Mouse (Mus musculus): Measurements from ENCODE around the gene Gm5414. TPM values are rescaled to one million over a fixed set of nuclear protein-coding genes. Genes with fewer than 3 reads are reported as not detected.

Gene Gm5414
- not detected in 2 replicates for polyA plus RNA-seq (2012; rRNA removed)

DNA sequence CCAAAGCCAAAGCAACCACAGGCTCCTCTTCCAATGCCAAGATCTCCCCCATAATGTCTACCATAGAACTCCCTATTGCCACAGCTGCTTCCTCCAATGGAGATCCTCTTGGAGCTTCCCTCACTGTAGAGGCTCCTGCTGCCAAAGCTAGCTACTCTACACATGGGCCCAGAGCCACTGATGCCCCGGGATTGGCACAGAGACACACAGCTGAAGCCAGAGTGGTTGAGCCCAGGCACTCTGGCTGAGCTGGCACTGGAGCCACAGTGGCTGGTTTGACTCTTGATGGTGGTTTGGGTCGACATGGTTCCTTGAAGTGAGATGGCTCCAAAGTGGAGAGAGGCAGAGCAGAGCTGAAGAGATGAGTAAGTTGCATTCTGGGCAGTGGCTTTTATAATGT is at the start of gene Gm5414:
Gene Gm5414 (minus strand): TSS at position 305 of the 400 bp plus-strand sequence.
- WGBS, result 73% methylated on average over 2 of the region's 2 CpGs
- TF ChIP-seq POLR2A (IDR thresholded peaks at IDR 0.05; ENCODE audit: low read depth, low read length) (no peak), CTCF (conservative IDR thresholded peaks at IDR 0.05; ENCODE audit: insufficient read depth, insufficient read length, low read depth, low read length) (no peak)
- Histone ChIP-seq H3K4me1 (ENCODE audit: control insufficient read depth, insufficient read depth, low read length) (0 out of 2 replicates have a peak, but pooled peaks cover 3% of the 10 kb centered on the region), H3K27ac (ENCODE audit: insufficient read depth, low read depth, low read length) (no peak within 1 kb of the TSS), H3K27me3 (replicated peaks; ENCODE audit: control insufficient read depth, insufficient read depth, low read length) (no peaks in the 10 kb centered on the region), H3K36me3 (ENCODE audit: control insufficient read depth, insufficient read depth, low read length) (no peaks in the 10 kb centered on the region), H3K4me3 (ENCODE audit: insufficient read depth, low read depth, low read length) (no peak within 1 kb of the TSS)
- no peak for DNase-seq

DNA sequence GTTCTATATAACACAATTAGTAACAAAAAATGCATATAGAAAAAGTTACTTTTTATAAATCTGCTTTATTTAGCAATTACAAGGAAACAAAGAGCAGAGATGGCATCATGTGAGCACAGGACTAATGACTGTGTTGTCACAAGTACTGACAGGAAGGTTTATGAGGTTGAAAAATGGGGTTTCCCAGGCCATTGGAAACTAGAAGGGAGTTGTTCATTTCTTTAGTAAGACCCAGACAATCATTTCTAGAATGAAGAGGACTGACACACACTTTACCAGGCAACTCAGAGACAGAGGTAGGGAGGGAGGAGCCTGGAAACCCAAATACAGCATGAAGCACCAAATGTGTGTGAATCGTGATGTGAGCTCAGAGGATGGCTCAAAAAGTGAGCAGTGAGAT is 48.0 kb upstream of the Gm5414 start:
- 70% methylated on average over 1 of the region's 1 CpGs for WGBS
- no peaks in the 10 kb centered on the region for H3K27me3 ChIP-seq (replicated peaks; ENCODE audit: control insufficient read depth, insufficient read depth, low read length)
- H3K36me3 ChIP-seq (ENCODE audit: control insufficient read depth, insufficient read depth, low read length), result no peaks in the 10 kb centered on the region
- H3K4me1 ChIP-seq (ENCODE audit: control insufficient read depth, insufficient read depth, low read length), result no peaks in the 10 kb centered on the region
- no peak overlapping the region for H3K4me3 ChIP-seq (ENCODE audit: insufficient read depth, low read depth, low read length)
- DNase-seq, result no peak
- TF ChIP-seq POLR2A (IDR thresholded peaks at IDR 0.05; ENCODE audit: low read depth, low read length) (no peak), CTCF (conservative IDR thresholded peaks at IDR 0.05; ENCODE audit: insufficient read depth, insufficient read length, low read depth, low read length) (no peak)
- no peak overlapping the region for H3K27ac ChIP-seq (ENCODE audit: insufficient read depth, low read depth, low read length)

DNA sequence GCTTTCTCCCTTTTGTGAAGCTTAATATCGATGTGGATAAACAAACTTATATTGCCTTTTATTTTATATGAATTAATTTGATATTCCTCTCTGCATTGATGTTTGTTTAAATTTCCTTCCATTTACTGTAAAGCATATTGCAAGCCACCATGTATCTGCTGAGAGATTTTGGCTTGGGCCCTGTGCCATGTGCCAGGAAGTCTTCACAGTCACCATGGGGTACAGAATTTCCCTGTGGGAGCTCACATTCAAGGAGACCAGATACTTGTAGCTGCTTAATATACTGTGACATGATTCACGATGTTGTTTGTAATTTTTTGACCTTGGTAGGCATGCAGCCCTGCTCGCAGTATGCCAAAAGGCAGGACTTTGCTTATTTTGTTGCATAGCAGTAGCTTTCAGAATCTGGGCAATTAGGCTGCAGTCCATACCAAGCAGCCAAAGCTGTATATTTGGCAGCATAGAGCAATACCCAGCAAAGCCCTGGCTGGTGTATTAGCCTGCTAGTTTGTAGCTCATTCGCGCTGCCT is 24.8 kb upstream of the Gm5414 start:
- TF ChIP-seq POLR2A (IDR thresholded peaks at IDR 0.05; ENCODE audit: low read depth, low read length) (no peak), CTCF (conservative IDR thresholded peaks at IDR 0.05; ENCODE audit: insufficient read depth, insufficient read length, low read depth, low read length) (no peak)
- H3K27me3 ChIP-seq (replicated peaks; ENCODE audit: control insufficient read depth, insufficient read depth, low read length), result no peaks in the 10 kb centered on the region
- no peaks in the 10 kb centered on the region for H3K36me3 ChIP-seq (ENCODE audit: control insufficient read depth, insufficient read depth, low read length)
- no peaks in the 10 kb centered on the region for H3K4me1 ChIP-seq (ENCODE audit: control insufficient read depth, insufficient read depth, low read length)
- H3K27ac ChIP-seq (ENCODE audit: insufficient read depth, low read depth, low read length), result no peak overlapping the region
- WGBS, result 86% methylated on average over 5 of the region's 5 CpGs
- no peak for DNase-seq
- no peak overlapping the region for H3K4me3 ChIP-seq (ENCODE audit: insufficient read depth, low read depth, low read length)

DNA sequence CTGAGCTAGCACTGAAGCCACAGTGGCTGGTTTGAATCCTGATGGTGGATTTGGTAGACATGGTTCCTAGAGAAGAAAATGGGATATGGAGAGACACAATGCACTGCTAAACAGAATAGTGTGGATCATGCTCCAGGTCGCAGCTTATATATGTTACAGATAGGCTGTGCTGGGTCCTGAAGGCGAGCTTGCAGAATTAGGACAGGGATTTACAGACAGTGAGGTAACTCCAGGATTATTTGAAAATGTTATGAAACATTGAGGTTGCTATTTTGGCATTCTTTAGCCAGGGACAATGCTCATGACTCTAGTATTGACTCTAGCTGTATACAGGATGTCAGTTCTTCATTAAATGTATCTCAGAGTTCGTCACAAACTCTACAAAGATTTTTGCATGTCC is 19.3 kb upstream of the Gm5414 start, which contains the start of gene Gm5478:
Gene Gm5478 (minus strand): TSS at position 101 of the 400 bp plus-strand sequence.
- no peak within 1 kb of the TSS for H3K27ac ChIP-seq (ENCODE audit: insufficient read depth, low read depth, low read length)
- DNase-seq, result no peak
- H3K4me3 ChIP-seq (ENCODE audit: insufficient read depth, low read depth, low read length), result no peak within 1 kb of the TSS
- WGBS, result 74% methylated on average over 3 of the region's 3 CpGs
- H3K27me3 ChIP-seq (replicated peaks; ENCODE audit: control insufficient read depth, insufficient read depth, low read length), result no peaks in the 10 kb centered on the region
- H3K36me3 ChIP-seq (ENCODE audit: control insufficient read depth, insufficient read depth, low read length), result no peaks in the 10 kb centered on the region
- TF ChIP-seq POLR2A (IDR thresholded peaks at IDR 0.05; ENCODE audit: low read depth, low read length) (no peak), CTCF (conservative IDR thresholded peaks at IDR 0.05; ENCODE audit: insufficient read depth, insufficient read length, low read depth, low read length) (no peak)
- no peaks in the 10 kb centered on the region for H3K4me1 ChIP-seq (ENCODE audit: control insufficient read depth, insufficient read depth, low read length)

GRCm38 (mm10) chr15:101599123-101599522 is 28.9 kb downstream of the Gm5414 start:
- no peak for TF ChIP-seq POLR2A (IDR thresholded peaks at IDR 0.05; ENCODE audit: low read depth, low read length)
- no peak for TF ChIP-seq CTCF (conservative IDR thresholded peaks at IDR 0.05; ENCODE audit: insufficient read depth, insufficient read length, low read depth, low read length)
- no peak overlapping the region for H3K27ac ChIP-seq (ENCODE audit: insufficient read depth, low read depth, low read length)
- 32% methylated on average over 6 of the region's 6 CpGs for WGBS
- H3K36me3 ChIP-seq (ENCODE audit: control insufficient read depth, insufficient read depth, low read length), result no peaks in the 10 kb centered on the region
- H3K27me3 ChIP-seq (replicated peaks; ENCODE audit: control insufficient read depth, insufficient read depth, low read length), result no peaks in the 10 kb centered on the region
- H3K4me3 ChIP-seq (ENCODE audit: insufficient read depth, low read depth, low read length), result no peak overlapping the region
- H3K4me1 ChIP-seq (ENCODE audit: control insufficient read depth, insufficient read depth, low read length), result no peaks in the 10 kb centered on the region
- DNase-seq, result no peak

- H3K4me3 ChIP-seq (ENCODE audit: insufficient read depth, low read depth, low read length), result no peak overlapping the region
- 77% methylated on average over 10 of the region's 10 CpGs for WGBS
- H3K27ac ChIP-seq (ENCODE audit: insufficient read depth, low read depth, low read length), result no peak overlapping the region
- H3K36me3 ChIP-seq (ENCODE audit: control insufficient read depth, insufficient read depth, low read length), result no peaks in the 10 kb centered on the region
- no peak for DNase-seq
- TF ChIP-seq POLR2A (IDR thresholded peaks at IDR 0.05; ENCODE audit: low read depth, low read length) (no peak), CTCF (conservative IDR thresholded peaks at IDR 0.05; ENCODE audit: insufficient read depth, insufficient read length, low read depth, low read length) (no peak; the same call in 1 of the 2 replicates)
- no peaks in the 10 kb centered on the region for H3K4me1 ChIP-seq (ENCODE audit: control insufficient read depth, insufficient read depth, low read length)
- H3K27me3 ChIP-seq (replicated peaks; ENCODE audit: control insufficient read depth, insufficient read depth, low read length), result no peaks in the 10 kb centered on the region
Measured at GRCm38 (mm10) chr15:101588216-101588615, 39.8 kb downstream of the Gm5414 start.

- no peak overlapping the region for H3K4me3 ChIP-seq (ENCODE audit: insufficient read depth, low read depth, low read length)
- no peaks in the 10 kb centered on the region for H3K27me3 ChIP-seq (replicated peaks; ENCODE audit: control insufficient read depth, insufficient read depth, low read length)
- H3K36me3 ChIP-seq (ENCODE audit: control insufficient read depth, insufficient read depth, low read length), result no peaks in the 10 kb centered on the region
- DNase-seq, result no peak
- H3K27ac ChIP-seq (ENCODE audit: insufficient read depth, low read depth, low read length), result no peak overlapping the region
- TF ChIP-seq CTCF (conservative IDR thresholded peaks at IDR 0.05; ENCODE audit: insufficient read depth, insufficient read length, low read depth, low read length), result no peak
- no peak for TF ChIP-seq POLR2A (IDR thresholded peaks at IDR 0.05; ENCODE audit: low read depth, low read length)
- no peaks in the 10 kb centered on the region for H3K4me1 ChIP-seq (ENCODE audit: control insufficient read depth, insufficient read depth, low read length)
- WGBS, result 10% methylated on average over 2 of the region's 2 CpGs
Measured at GRCm38 (mm10) chr15:101584456-101584855, 43.5 kb downstream of the Gm5414 start.
